Comparison of ENCODE assay signal across 9 mouse cellular contexts in the genomic region with DNA sequence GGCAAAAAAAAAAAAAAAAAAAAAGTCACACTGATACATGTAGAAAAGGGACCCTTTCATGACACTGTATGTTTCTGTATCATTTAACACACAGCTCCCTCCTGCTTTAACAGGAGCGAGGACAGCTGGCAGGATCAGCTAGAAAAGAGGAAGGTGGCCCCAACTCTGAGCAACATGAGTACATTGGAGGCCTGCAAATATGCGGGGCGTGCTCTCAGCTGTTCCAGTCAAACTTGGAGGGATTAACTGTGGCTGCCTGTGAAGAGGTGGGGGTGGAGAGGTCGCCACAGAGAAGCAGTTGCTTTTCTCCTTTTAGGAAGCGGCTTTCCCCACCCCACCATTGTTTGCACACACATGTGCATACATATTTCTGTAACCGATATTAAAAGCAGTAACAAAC.
DNase-seq lines count a peak whose midpoint lies in the region; ATAC-seq and TF ChIP-seq lines count a peak whose summit lies in the region.
"Had no signal": no experiment of that assay in that cellular context is flagged by ENCODE, and none has a peak within 500 bp of the region (broad histone marks: within the 10 kb centered on the region; RNA-seq: fewer than 3 reads in every experiment).

No protein-coding gene starts in this region.

- 21% methylated on average over 6 of the region's 6 CpGs for WGBS in heart, embryonic 15.5 days
- 23% methylated on average over 6 of the region's 6 CpGs for WGBS in intestine, embryonic 15.5 days
- 11% methylated on average over 6 of the region's 6 CpGs for WGBS in stomach, postnatal 0 days
- 42% methylated on average over 6 of the region's 6 CpGs for WGBS in hindbrain, postnatal 0 days

- peak overlapping the region; percentile 76 for H3K27ac ChIP-seq in heart, embryonic 15.5 days
- 0 out of 2 replicates have a peak overlapping the region, but pooled peaks have one; percentile 19 for H3K27ac ChIP-seq in intestine, embryonic 15.5 days
- peak overlapping the region; percentile 67 for H3K27ac ChIP-seq in stomach, postnatal 0 days (replicated peaks)
- H3K27ac ChIP-seq in hindbrain, postnatal 0 days = no peak overlapping the region

- no peaks in the 10 kb centered on the region for H3K36me3 ChIP-seq in heart, embryonic 15.5 days
- no peaks in the 10 kb centered on the region for H3K36me3 ChIP-seq in intestine, embryonic 15.5 days
- H3K36me3 ChIP-seq in stomach, postnatal 0 days (ENCODE audit: control insufficient read depth, insufficient read depth, low read length) = no peaks in the 10 kb centered on the region
- H3K36me3 ChIP-seq in hindbrain, postnatal 0 days (ENCODE audit: insufficient read depth, low read length) = no peaks in the 10 kb centered on the region

- no peak for TF ChIP-seq CTCF in stomach, postnatal 0 days (IDR thresholded peaks at IDR 0.05; ENCODE audit: low read depth)
- no peak for TF ChIP-seq CTCF in hindbrain, postnatal 0 days (IDR thresholded peaks at IDR 0.05; ENCODE audit: low read depth)

- no peaks in the 10 kb centered on the region for H3K9me3 ChIP-seq in heart, embryonic 15.5 days (replicated peaks)
- no peaks in the 10 kb centered on the region for H3K9me3 ChIP-seq in intestine, embryonic 15.5 days
- H3K9me3 ChIP-seq in stomach, postnatal 0 days (ENCODE audit: control insufficient read depth, low read length) = no peaks in the 10 kb centered on the region
- no peaks in the 10 kb centered on the region for H3K9me3 ChIP-seq in hindbrain, postnatal 0 days (ENCODE audit: low read length)

- peaks cover 50% of the 10 kb centered on the region for H3K4me1 ChIP-seq in heart, embryonic 15.5 days (replicated peaks)
- peaks cover 34% of the 10 kb centered on the region for H3K4me1 ChIP-seq in intestine, embryonic 15.5 days (replicated peaks)
- peaks cover 7% of the 10 kb centered on the region for H3K4me1 ChIP-seq in stomach, postnatal 0 days (replicated peaks; ENCODE audit: control insufficient read depth, insufficient read depth)
- H3K4me1 ChIP-seq in hindbrain, postnatal 0 days (ENCODE audit: insufficient read depth, low read length) = peaks cover 10% of the 10 kb centered on the region; the same call in 1 of the 2 replicates

- DNase-seq in heart, postnatal 36 days = no peak
- peak; percentile 9 for DNase-seq in thymus, postnatal 4 days
- DNase-seq in thymus, adult 18-20 months = no peak
- peak; percentile 54 for DNase-seq in stomach, postnatal 0 days (ENCODE audit: low spot score)
- no peak for DNase-seq in hindbrain, postnatal 0 days (ENCODE audit: low spot score)
- no peak for DNase-seq in right cerebral cortex, postnatal 14 days
- DNase-seq: cerebellum, postnatal 36 days had no signal

- H3K9ac ChIP-seq in heart, embryonic 15.5 days = no peak overlapping the region
- no peak overlapping the region for H3K9ac ChIP-seq in intestine, embryonic 15.5 days
- H3K9ac ChIP-seq in stomach, postnatal 0 days (ENCODE audit: low read length) = no peak overlapping the region; the same call in 1 of the 2 replicates
- H3K9ac ChIP-seq in hindbrain, postnatal 0 days (replicated peaks; ENCODE audit: low read length) = no peak overlapping the region

- H3K4me2 ChIP-seq in heart, embryonic 15.5 days = peak overlapping the region; percentile 9; the same call in 1 of the 2 replicates
- no peak overlapping the region for H3K4me2 ChIP-seq in intestine, embryonic 15.5 days (replicated peaks)
- H3K4me2 ChIP-seq in stomach, postnatal 0 days (replicated peaks; ENCODE audit: low read depth) = 0 out of 2 replicates have a peak overlapping the region, but pooled peaks have one; percentile 5
- no peak overlapping the region for H3K4me2 ChIP-seq in hindbrain, postnatal 0 days (ENCODE audit: low read depth, low read length)

- no peaks in the 10 kb centered on the region for H3K27me3 ChIP-seq in heart, embryonic 15.5 days
- H3K27me3 ChIP-seq in intestine, embryonic 15.5 days (replicated peaks) = no peaks in the 10 kb centered on the region
- H3K27me3 ChIP-seq in stomach, postnatal 0 days (ENCODE audit: control insufficient read depth, insufficient read depth, low read length) = no peaks in the 10 kb centered on the region
- H3K27me3 ChIP-seq in hindbrain, postnatal 0 days (ENCODE audit: insufficient read depth, low read length) = no peaks in the 10 kb centered on the region

- H3K4me3 ChIP-seq in heart, embryonic 15.5 days = no peak overlapping the region
- H3K4me3 ChIP-seq in intestine, embryonic 15.5 days (replicated peaks) = no peak overlapping the region
- no peak overlapping the region for H3K4me3 ChIP-seq in stomach, postnatal 0 days (ENCODE audit: low read depth, low read length)
- H3K4me3 ChIP-seq in hindbrain, postnatal 0 days (ENCODE audit: low read length) = no peak overlapping the region

- TF ChIP-seq EP300 in stomach, postnatal 0 days (optimal IDR thresholded peaks at IDR 0.05) = no peak

- ATAC-seq in heart, embryonic 15.5 days (replicated peaks; ENCODE audit: insufficient number of reproducible peaks, insufficient read depth, low FRiP score, low read depth) = 0 out of 2 replicates have a peak, but pooled peaks have one; percentile 50
- ATAC-seq in intestine, embryonic 15.5 days = 0 out of 2 replicates have a peak, but pooled peaks have one; percentile 55
- peak; percentile 62 for ATAC-seq in stomach, postnatal 0 days (ENCODE audit: low FRiP score, low TSS enrichment)
- no peak for ATAC-seq in hindbrain, postnatal 0 days

- intact Hi-C loops in heart, postnatal 36 days (cut with DNase I) = no loop called here

Comparison
In these comparisons a context has a peak if more than half of its experiments do, and no peak if none do; other contexts are left out.
1. DNase-seq: peak in thymus, postnatal 4 days (single experiment) and stomach, postnatal 0 days (single experiment); none in heart, postnatal 36 days (0 of 2), thymus, adult 18-20 months (0 of 2), hindbrain, postnatal 0 days (single experiment) and right cerebral cortex, postnatal 14 days (single experiment).
2. H3K4me2 ChIP-seq: peak in heart, embryonic 15.5 days (single experiment) and stomach, postnatal 0 days (single experiment); none in intestine, embryonic 15.5 days (single experiment) and hindbrain, postnatal 0 days (single experiment).